Mouse (Mus musculus): ENCODE measurements around the gene St8sia4. TPM values are rescaled to one million over a fixed set of nuclear protein-coding genes. Genes with fewer than 3 reads are reported as not detected.

Gene St8sia4
- polyA plus RNA-seq, 1 experiment from 2014 or later = 22.1 TPM

GRCm38 (mm10) chr1:95653445-95653844, 13.9 kb downstream of the St8sia4 start:
- Histone ChIP-seq H3K4me1 (no peaks in the 10 kb centered on the region), H3K9me3 (replicated peaks) (no peaks in the 10 kb centered on the region), H3K27ac (no peak overlapping the region), H3K9ac (no peak overlapping the region), H3K4me3 (no peak overlapping the region), H3K27me3 (no peaks in the 10 kb centered on the region), H3K4me2 (no peak overlapping the region), H3K36me3 (ENCODE audit: poor library complexity, severe bottlenecking) (peaks cover 19% of the 10 kb centered on the region; the same call in 1 of the 2 replicates)
- ATAC-seq = no peak
- WGBS = 94% methylated on average over 8 of the region's 8 CpGs

GRCm38 (mm10) chr1:95644292-95644691, 23.1 kb downstream of the St8sia4 start:
- Histone ChIP-seq H3K27ac (no peak overlapping the region), H3K4me1 (0 out of 2 replicates have a peak, but pooled peaks cover 2% of the 10 kb centered on the region), H3K9me3 (replicated peaks) (no peaks in the 10 kb centered on the region), H3K9ac (no peak overlapping the region), H3K36me3 (ENCODE audit: poor library complexity, severe bottlenecking) (no peaks in the 10 kb centered on the region), H3K27me3 (no peaks in the 10 kb centered on the region), H3K4me3 (no peak overlapping the region), H3K4me2 (no peak overlapping the region)
- no peak for ATAC-seq
- 74% methylated on average over 2 of the region's 2 CpGs for whole genome bisulfite sequencing

GRCm38 (mm10) chr1:95639001-95639400, 28.4 kb downstream of the St8sia4 start:
- WGBS = 72% methylated on average over 3 of the region's 3 CpGs
- Histone ChIP-seq H3K9ac (no peak overlapping the region), H3K4me3 (no peak overlapping the region), H3K9me3 (replicated peaks) (no peaks in the 10 kb centered on the region), H3K4me2 (no peak overlapping the region), H3K36me3 (ENCODE audit: poor library complexity, severe bottlenecking) (peaks cover 9% of the 10 kb centered on the region), H3K4me1 (0 out of 2 replicates have a peak, but pooled peaks cover 2% of the 10 kb centered on the region), H3K27ac (no peak overlapping the region), H3K27me3 (no peaks in the 10 kb centered on the region)
- ATAC-seq = no peak

- H3K36me3 ChIP-seq (ENCODE audit: poor library complexity, severe bottlenecking) = peaks cover 17% of the 10 kb centered on the region; the same call in 1 of the 2 replicates
- no peak overlapping the region for H3K4me2 ChIP-seq
- H3K4me3 ChIP-seq = no peak overlapping the region
- no peaks in the 10 kb centered on the region for H3K9me3 ChIP-seq (replicated peaks)
- ATAC-seq = no peak
- H3K27ac ChIP-seq = no peak overlapping the region
- WGBS = 64% methylated on average over 5 of the region's 5 CpGs
- no peaks in the 10 kb centered on the region for H3K4me1 ChIP-seq
- H3K27me3 ChIP-seq = no peaks in the 10 kb centered on the region
- no peak overlapping the region for H3K9ac ChIP-seq
Measured at GRCm38 (mm10) chr1:95624376-95624775, 43.0 kb downstream of the St8sia4 start.

GRCm38 (mm10) chr1:95618647-95619046, 48.7 kb downstream of the St8sia4 start:
- no peak overlapping the region for H3K4me3 ChIP-seq
- no peak overlapping the region for H3K27ac ChIP-seq
- 57% methylated on average over 3 of the region's 3 CpGs for WGBS
- H3K4me2 ChIP-seq = no peak overlapping the region
- H3K4me1 ChIP-seq = no peaks in the 10 kb centered on the region
- no peak for ATAC-seq
- H3K36me3 ChIP-seq (ENCODE audit: poor library complexity, severe bottlenecking) = 0 out of 2 replicates have a peak, but pooled peaks cover 10% of the 10 kb centered on the region
- H3K9ac ChIP-seq = no peak overlapping the region
- H3K27me3 ChIP-seq = no peaks in the 10 kb centered on the region
- no peaks in the 10 kb centered on the region for H3K9me3 ChIP-seq (replicated peaks)

GRCm38 (mm10) chr1:95618125-95618524, 49.2 kb downstream of the St8sia4 start:
- ATAC-seq = no peak
- Histone ChIP-seq H3K27me3 (no peaks in the 10 kb centered on the region), H3K27ac (no peak overlapping the region), H3K4me1 (no peaks in the 10 kb centered on the region), H3K9ac (no peak overlapping the region), H3K4me2 (no peak overlapping the region), H3K9me3 (replicated peaks) (no peaks in the 10 kb centered on the region), H3K36me3 (ENCODE audit: poor library complexity, severe bottlenecking) (0 out of 2 replicates have a peak, but pooled peaks cover 10% of the 10 kb centered on the region), H3K4me3 (no peak overlapping the region)
- 68% methylated on average over 3 of the region's 3 CpGs for WGBS

- no peak for ATAC-seq
- H3K4me1 ChIP-seq = no peaks in the 10 kb centered on the region
- H3K4me3 ChIP-seq = no peak overlapping the region
- 73% methylated on average over 2 of the region's 2 CpGs for WGBS
- H3K36me3 ChIP-seq (ENCODE audit: poor library complexity, severe bottlenecking) = no peaks in the 10 kb centered on the region
- no peaks in the 10 kb centered on the region for H3K9me3 ChIP-seq (replicated peaks)
- no peak overlapping the region for H3K9ac ChIP-seq
- H3K27ac ChIP-seq = no peak overlapping the region
- H3K27me3 ChIP-seq = no peaks in the 10 kb centered on the region
- H3K4me2 ChIP-seq = no peak overlapping the region
Measured at GRCm38 (mm10) chr1:95610017-95610416, 57.4 kb downstream of the St8sia4 start.

GRCm38 (mm10) chr1:95609045-95609444, 58.3 kb downstream of the St8sia4 start:
- Histone ChIP-seq H3K27ac (no peak overlapping the region), H3K4me1 (no peaks in the 10 kb centered on the region), H3K9me3 (replicated peaks) (no peaks in the 10 kb centered on the region), H3K4me2 (no peak overlapping the region), H3K36me3 (ENCODE audit: poor library complexity, severe bottlenecking) (no peaks in the 10 kb centered on the region), H3K27me3 (no peaks in the 10 kb centered on the region), H3K4me3 (no peak overlapping the region), H3K9ac (no peak overlapping the region)
- no peak for ATAC-seq
- WGBS = 91% methylated on average over 5 of the region's 5 CpGs

- no peaks in the 10 kb centered on the region for H3K36me3 ChIP-seq (ENCODE audit: poor library complexity, severe bottlenecking)
- H3K27me3 ChIP-seq = no peaks in the 10 kb centered on the region
- WGBS = 79% methylated on average over 2 of the region's 2 CpGs
Measured at GRCm38 (mm10) chr1:95605458-95605857, 61.9 kb downstream of the St8sia4 start.

GRCm38 (mm10) chr1:95598108-95598507, 69.3 kb downstream of the St8sia4 start:
- no peaks in the 10 kb centered on the region for H3K36me3 ChIP-seq (ENCODE audit: poor library complexity, severe bottlenecking)
- no peak overlapping the region for H3K9ac ChIP-seq
- no peak overlapping the region for H3K4me3 ChIP-seq
- no peak overlapping the region for H3K27ac ChIP-seq
- no peak for ATAC-seq
- H3K9me3 ChIP-seq (replicated peaks) = no peaks in the 10 kb centered on the region
- 97% methylated on average over 1 of the region's 1 CpGs for WGBS
- no peak overlapping the region for H3K4me2 ChIP-seq
- no peaks in the 10 kb centered on the region for H3K27me3 ChIP-seq
- H3K4me1 ChIP-seq = no peaks in the 10 kb centered on the region

More at GRCm38 (mm10) chr1:95605458-95605857, 61.9 kb downstream of the St8sia4 start:
- Histone ChIP-seq H3K9ac (no peak overlapping the region), H3K9me3 (replicated peaks) (no peaks in the 10 kb centered on the region), H3K27ac (no peak overlapping the region), H3K4me1 (no peaks in the 10 kb centered on the region), H3K4me2 (no peak overlapping the region), H3K4me3 (no peak overlapping the region)
- no peak for ATAC-seq

GRCm38 (mm10) chr1:95596825-95597224, 70.5 kb downstream of the St8sia4 start:
- 91% methylated on average over 1 of the region's 1 CpGs for WGBS
- Histone ChIP-seq H3K4me2 (no peak overlapping the region), H3K9me3 (replicated peaks) (no peaks in the 10 kb centered on the region), H3K4me3 (no peak overlapping the region), H3K4me1 (no peaks in the 10 kb centered on the region), H3K36me3 (ENCODE audit: poor library complexity, severe bottlenecking) (no peaks in the 10 kb centered on the region), H3K27ac (no peak overlapping the region), H3K27me3 (no peaks in the 10 kb centered on the region), H3K9ac (no peak overlapping the region)
- no peak for ATAC-seq

- Histone ChIP-seq H3K9me3 (replicated peaks) (no peaks in the 10 kb centered on the region), H3K4me1 (no peaks in the 10 kb centered on the region)
Measured at GRCm38 (mm10) chr1:95591101-95591500, 76.3 kb downstream of the St8sia4 start.

GRCm38 (mm10) chr1:95590108-95590507, 77.3 kb downstream of the St8sia4 start:
- 83% methylated on average over 2 of the region's 2 CpGs for WGBS
- H3K27ac ChIP-seq = no peak overlapping the region
- 0 out of 2 replicates have a peak, but pooled peaks cover 6% of the 10 kb centered on the region for H3K36me3 ChIP-seq (ENCODE audit: poor library complexity, severe bottlenecking)

More at GRCm38 (mm10) chr1:95591101-95591500, 76.3 kb downstream of the St8sia4 start:
- H3K27ac ChIP-seq = no peak overlapping the region
- 0 out of 2 replicates have a peak, but pooled peaks cover 6% of the 10 kb centered on the region for H3K36me3 ChIP-seq (ENCODE audit: poor library complexity, severe bottlenecking)
- H3K27me3 ChIP-seq = no peaks in the 10 kb centered on the region
- no peak overlapping the region for H3K9ac ChIP-seq
- 91% methylated on average over 2 of the region's 2 CpGs for WGBS
- H3K4me2 ChIP-seq = no peak overlapping the region
- ATAC-seq = no peak
- no peak overlapping the region for H3K4me3 ChIP-seq

More at GRCm38 (mm10) chr1:95590108-95590507, 77.3 kb downstream of the St8sia4 start:
- H3K4me3 ChIP-seq = no peak overlapping the region
- no peaks in the 10 kb centered on the region for H3K4me1 ChIP-seq
- no peak overlapping the region for H3K9ac ChIP-seq
- no peaks in the 10 kb centered on the region for H3K27me3 ChIP-seq
- no peak overlapping the region for H3K4me2 ChIP-seq
- H3K9me3 ChIP-seq (replicated peaks) = no peaks in the 10 kb centered on the region
- ATAC-seq = no peak
